Mouse (Mus musculus): ENCODE measurements around the gene Tlr4. TPM values are rescaled to one million over a fixed set of nuclear protein-coding genes. Genes with fewer than 3 reads are reported as not detected.

Gene Tlr4
- polyA plus RNA-seq, 1 experiment from 2014 or later: 0.64 TPM

DNA sequence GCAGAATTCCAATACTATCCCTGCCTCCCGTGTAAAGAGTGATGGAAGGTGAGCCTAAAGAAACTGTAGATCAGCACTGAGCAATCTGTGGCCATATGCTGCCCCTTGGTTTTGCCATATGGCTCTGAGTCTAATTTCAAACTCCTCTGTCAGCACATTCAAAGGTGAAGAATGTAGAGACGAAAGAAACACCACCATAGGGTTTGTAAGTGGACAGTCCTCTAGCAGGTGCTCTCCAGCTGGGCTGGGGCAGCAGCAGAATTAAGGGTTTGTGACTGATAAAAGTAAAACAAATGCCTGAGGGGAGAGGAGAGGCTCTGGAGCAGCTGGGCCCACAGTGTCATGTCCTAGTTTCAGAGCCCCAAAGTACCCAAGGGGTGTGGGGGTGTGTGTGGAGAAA, 6.2 kb upstream of the Tlr4 start:
- 54% methylated on average over 2 of the region's 2 CpGs for WGBS

DNA sequence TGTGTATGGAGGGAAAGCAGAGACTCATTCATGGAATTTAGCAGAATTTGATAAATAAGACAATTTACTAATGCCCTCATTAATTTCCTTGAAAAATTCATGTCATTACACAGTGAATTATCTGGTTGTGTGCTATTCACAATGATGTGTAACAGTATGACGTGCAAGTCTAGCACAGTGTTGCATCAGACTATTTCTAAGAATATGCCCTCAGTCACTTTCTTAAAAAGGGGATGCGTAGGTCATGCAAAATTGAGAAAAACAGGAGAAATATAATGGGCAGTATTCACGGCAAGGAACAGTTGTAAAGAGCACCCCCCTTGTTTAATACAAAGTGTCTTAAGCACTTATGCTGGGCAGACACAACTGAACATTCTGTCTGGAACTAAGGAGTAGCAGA, 5.6 kb upstream of the Tlr4 start:
- WGBS: 83% methylated on average over 3 of the region's 3 CpGs
- no peak overlapping the region for H3K27ac ChIP-seq (ENCODE audit: low read depth, low read length)
- no peak overlapping the region for H3K4me2 ChIP-seq (replicated peaks; ENCODE audit: low read depth)
- ATAC-seq: no peak
- H3K4me3 ChIP-seq (ENCODE audit: low read depth, low read length): no peak overlapping the region
- H3K9ac ChIP-seq (ENCODE audit: low read depth, low read length): no peak overlapping the region
- H3K4me1 ChIP-seq (replicated peaks; ENCODE audit: control insufficient read depth, insufficient read depth, low read length): no peaks in the 10 kb centered on the region
- no peak for TF ChIP-seq CTCF (IDR thresholded peaks at IDR 0.05; ENCODE audit: low read depth)
- no peaks in the 10 kb centered on the region for H3K27me3 ChIP-seq (replicated peaks; ENCODE audit: control insufficient read depth, insufficient read depth, low read length)
- H3K36me3 ChIP-seq (ENCODE audit: control insufficient read depth, insufficient read depth): no peaks in the 10 kb centered on the region
- H3K9me3 ChIP-seq (ENCODE audit: control insufficient read depth): no peaks in the 10 kb centered on the region

More for the DNA sequence above, 6.2 kb upstream of the Tlr4 start:
- ATAC-seq: no peak
- Histone ChIP-seq H3K9ac (ENCODE audit: low read depth, low read length) (no peak overlapping the region), H3K4me1 (replicated peaks; ENCODE audit: control insufficient read depth, insufficient read depth, low read length) (no peaks in the 10 kb centered on the region), H3K27me3 (replicated peaks; ENCODE audit: control insufficient read depth, insufficient read depth, low read length) (no peaks in the 10 kb centered on the region), H3K9me3 (ENCODE audit: control insufficient read depth) (no peaks in the 10 kb centered on the region), H3K36me3 (ENCODE audit: control insufficient read depth, insufficient read depth) (no peaks in the 10 kb centered on the region), H3K27ac (ENCODE audit: low read depth, low read length) (no peak overlapping the region), H3K4me2 (replicated peaks; ENCODE audit: low read depth) (no peak overlapping the region), H3K4me3 (ENCODE audit: low read depth, low read length) (no peak overlapping the region)
- no peak for TF ChIP-seq CTCF (IDR thresholded peaks at IDR 0.05; ENCODE audit: low read depth)

DNA sequence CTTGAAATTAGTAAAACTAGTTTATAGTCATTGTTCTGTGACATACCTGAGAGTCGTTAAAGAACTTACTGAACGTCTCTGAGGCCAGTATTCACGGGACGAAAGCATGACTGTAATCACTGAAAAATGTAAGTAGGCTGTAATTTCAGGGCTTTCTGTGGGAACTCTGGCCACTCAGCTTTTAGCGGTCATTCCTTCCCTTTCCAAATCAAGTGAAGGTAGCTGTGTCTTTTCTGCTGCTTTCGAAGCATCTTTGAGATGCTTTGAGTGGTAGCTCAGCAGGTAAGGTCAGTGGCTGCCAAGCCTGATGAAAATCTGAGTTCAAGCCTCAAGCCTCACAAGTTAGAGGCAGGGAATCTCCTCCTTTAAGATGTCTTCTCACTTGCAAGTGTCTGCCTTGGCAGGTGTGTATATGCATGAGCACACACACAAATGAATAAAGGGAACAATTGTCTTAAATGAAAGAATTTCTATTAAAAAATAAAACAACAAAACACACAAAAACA, 832 bp downstream of the Tlr4 start:
- no peak for TF ChIP-seq CTCF (IDR thresholded peaks at IDR 0.05; ENCODE audit: low read depth)
- Histone ChIP-seq H3K4me2 (replicated peaks; ENCODE audit: low read depth) (peak overlapping the region; percentile 57), H3K36me3 (ENCODE audit: control insufficient read depth, insufficient read depth) (no peaks in the 10 kb centered on the region), H3K4me3 (ENCODE audit: low read depth, low read length) (peak overlapping the region; percentile 22), H3K27me3 (replicated peaks; ENCODE audit: control insufficient read depth, insufficient read depth, low read length) (no peaks in the 10 kb centered on the region), H3K9ac (ENCODE audit: low read depth, low read length) (no peak overlapping the region), H3K9me3 (ENCODE audit: control insufficient read depth) (no peaks in the 10 kb centered on the region), H3K27ac (ENCODE audit: low read depth, low read length) (no peak overlapping the region), H3K4me1 (replicated peaks; ENCODE audit: control insufficient read depth, insufficient read depth, low read length) (no peaks in the 10 kb centered on the region)
- 29% methylated on average over 6 of the region's 6 CpGs for WGBS
- ATAC-seq: no peak

DNA sequence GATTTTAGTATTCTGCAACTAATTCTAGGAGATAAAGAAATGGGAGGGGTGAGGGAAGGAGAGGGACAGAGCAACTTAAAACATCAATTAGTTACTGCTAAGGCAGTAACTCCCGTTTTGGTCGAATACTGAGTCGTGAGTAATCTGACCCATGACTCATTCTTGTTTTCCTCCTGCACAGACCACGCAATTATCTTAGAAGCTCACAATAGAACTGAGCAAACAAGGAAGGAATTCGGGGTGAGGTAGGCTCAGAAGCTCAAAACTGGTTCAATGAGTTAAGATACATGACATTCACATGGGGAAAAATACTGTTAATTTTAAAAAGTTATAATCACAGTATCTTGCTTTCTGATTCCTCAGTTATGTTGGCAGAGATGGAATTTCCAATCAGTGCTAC, 1.3 kb downstream of the Tlr4 start:
- Histone ChIP-seq H3K4me2 (replicated peaks; ENCODE audit: low read depth) (peak overlapping the region; percentile 57; the same call in 1 of the 2 replicates), H3K27me3 (replicated peaks; ENCODE audit: control insufficient read depth, insufficient read depth, low read length) (no peaks in the 10 kb centered on the region), H3K4me3 (ENCODE audit: low read depth, low read length) (no peak overlapping the region), H3K27ac (ENCODE audit: low read depth, low read length) (no peak overlapping the region), H3K9me3 (ENCODE audit: control insufficient read depth) (no peaks in the 10 kb centered on the region), H3K4me1 (replicated peaks; ENCODE audit: control insufficient read depth, insufficient read depth, low read length) (no peaks in the 10 kb centered on the region), H3K9ac (ENCODE audit: low read depth, low read length) (no peak overlapping the region), H3K36me3 (ENCODE audit: control insufficient read depth, insufficient read depth) (no peaks in the 10 kb centered on the region)
- WGBS: 8% methylated on average over 5 of the region's 5 CpGs
- ATAC-seq: no peak
- TF ChIP-seq CTCF (IDR thresholded peaks at IDR 0.05; ENCODE audit: low read depth): no peak

DNA sequence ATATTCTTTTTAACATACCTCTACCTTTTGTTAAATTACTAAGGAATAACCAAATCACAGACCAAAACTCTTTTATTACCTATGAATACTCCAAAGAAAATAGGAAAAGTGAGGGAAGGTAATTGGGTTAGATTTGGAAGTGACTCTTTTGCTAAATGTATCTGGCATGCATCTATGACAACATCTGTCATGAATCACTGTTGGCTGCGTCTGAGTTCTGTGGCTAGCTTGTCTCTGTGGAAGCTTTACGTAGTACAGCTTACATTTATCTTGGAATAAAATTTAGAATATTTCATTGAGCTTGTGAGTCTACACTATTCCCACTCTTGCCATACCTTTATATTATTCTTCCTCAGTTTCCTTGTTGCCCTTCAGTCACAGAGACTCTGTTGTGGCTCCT, 10.7 kb downstream of the Tlr4 start:
- H3K9me3 ChIP-seq (ENCODE audit: control insufficient read depth): no peaks in the 10 kb centered on the region
- no peak overlapping the region for H3K4me2 ChIP-seq (replicated peaks; ENCODE audit: low read depth)
- no peak overlapping the region for H3K27ac ChIP-seq (ENCODE audit: low read depth, low read length)
- H3K4me1 ChIP-seq (replicated peaks; ENCODE audit: control insufficient read depth, insufficient read depth, low read length): no peaks in the 10 kb centered on the region
- H3K4me3 ChIP-seq (ENCODE audit: low read depth, low read length): no peak overlapping the region
- no peak for ATAC-seq
- 77% methylated on average over 2 of the region's 2 CpGs for WGBS
- no peak overlapping the region for H3K9ac ChIP-seq (ENCODE audit: low read depth, low read length)
- H3K27me3 ChIP-seq (replicated peaks; ENCODE audit: control insufficient read depth, insufficient read depth, low read length): no peaks in the 10 kb centered on the region
- no peak for TF ChIP-seq CTCF (IDR thresholded peaks at IDR 0.05; ENCODE audit: low read depth)
- no peaks in the 10 kb centered on the region for H3K36me3 ChIP-seq (ENCODE audit: control insufficient read depth, insufficient read depth)

DNA sequence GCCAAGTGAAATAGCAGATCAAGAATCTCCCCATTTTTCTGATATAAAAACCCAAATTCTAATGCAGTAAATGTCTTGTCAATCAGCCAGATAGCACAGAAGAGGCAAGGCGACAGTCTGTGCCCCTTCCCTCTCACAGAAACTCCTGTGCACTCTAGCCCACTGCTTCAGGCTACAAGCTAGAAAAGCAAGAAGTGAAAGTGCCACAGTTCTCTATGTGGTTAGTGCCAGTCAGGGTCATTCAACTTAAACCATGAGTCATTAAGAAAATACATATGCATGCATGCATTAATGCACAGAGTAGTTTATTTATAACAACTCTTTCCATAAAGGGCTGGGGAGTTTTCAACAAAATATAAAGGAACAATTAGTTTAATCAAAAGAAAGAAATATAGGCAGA, 15.9 kb downstream of the Tlr4 start:
- Histone ChIP-seq H3K27ac (ENCODE audit: low read depth, low read length) (no peak overlapping the region), H3K9me3 (ENCODE audit: control insufficient read depth) (no peaks in the 10 kb centered on the region), H3K4me1 (replicated peaks; ENCODE audit: control insufficient read depth, insufficient read depth, low read length) (no peaks in the 10 kb centered on the region), H3K4me2 (replicated peaks; ENCODE audit: low read depth) (no peak overlapping the region), H3K9ac (ENCODE audit: low read depth, low read length) (no peak overlapping the region), H3K36me3 (ENCODE audit: control insufficient read depth, insufficient read depth) (no peaks in the 10 kb centered on the region), H3K27me3 (replicated peaks; ENCODE audit: control insufficient read depth, insufficient read depth, low read length) (no peaks in the 10 kb centered on the region), H3K4me3 (ENCODE audit: low read depth, low read length) (no peak overlapping the region)
- TF ChIP-seq CTCF (IDR thresholded peaks at IDR 0.05; ENCODE audit: low read depth): no peak
- WGBS: 67% methylated on average over 1 of the region's 1 CpGs
- no peak for ATAC-seq

DNA sequence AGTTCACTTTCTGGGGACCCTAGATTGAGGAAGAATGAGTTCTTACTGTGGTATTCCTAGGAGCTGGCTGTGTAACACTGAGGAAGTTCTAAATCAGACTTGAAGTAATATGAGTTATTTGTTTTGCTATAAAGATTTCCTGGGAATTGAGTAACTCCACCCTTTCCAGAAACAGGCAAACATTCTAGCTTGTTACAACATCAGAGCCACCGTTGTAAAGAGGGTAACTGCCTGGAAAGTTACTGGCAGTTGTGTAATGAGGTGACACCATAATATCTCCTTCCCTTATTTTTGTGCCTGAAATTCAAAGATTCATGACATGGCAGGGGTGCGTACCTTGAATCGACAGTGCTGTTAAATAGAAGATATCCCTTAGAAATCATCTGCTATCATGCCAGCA, 24.6 kb downstream of the Tlr4 start:
- Histone ChIP-seq H3K4me3 (ENCODE audit: low read depth, low read length) (no peak overlapping the region), H3K9ac (ENCODE audit: low read depth, low read length) (no peak overlapping the region), H3K36me3 (ENCODE audit: control insufficient read depth, insufficient read depth) (no peaks in the 10 kb centered on the region), H3K4me2 (replicated peaks; ENCODE audit: low read depth) (no peak overlapping the region), H3K4me1 (replicated peaks; ENCODE audit: control insufficient read depth, insufficient read depth, low read length) (no peaks in the 10 kb centered on the region), H3K27ac (ENCODE audit: low read depth, low read length) (no peak overlapping the region), H3K27me3 (replicated peaks; ENCODE audit: control insufficient read depth, insufficient read depth, low read length) (no peaks in the 10 kb centered on the region), H3K9me3 (ENCODE audit: control insufficient read depth) (no peaks in the 10 kb centered on the region)
- ATAC-seq: no peak
- no peak for TF ChIP-seq CTCF (IDR thresholded peaks at IDR 0.05; ENCODE audit: low read depth)
- 67% methylated on average over 3 of the region's 3 CpGs for WGBS
